Mouse (Mus musculus) heart, embryonic 13.5 days (tissue): ENCODE data around the gene Zfp62. TPM values are rescaled to one million over a fixed set of nuclear protein-coding genes. Genes with fewer than 3 reads are reported as not detected.

Experiments
- ATAC-seq: fragments of 200-750 bp; cut with Nextera tagmentation; 2 replicates; pipeline ENCODE4 v1.8.0; 2017; ENCODE audit warnings: moderate TSS enrichment; ENCODE audit not compliant: insufficient number of reproducible peaks, low FRiP score, low TSS enrichment; ENCODE audit errors: extremely low read depth
- H3K27ac ChIP-seq: fragments of 300-500 bp; sonication (generic); replicated peaks from 2 replicates; pipeline ENCODE4 v1.5.1; 2015; ENCODE audit warnings: moderate library complexity, mild to moderate bottlenecking, inconsistent platforms
- H3K27me3 ChIP-seq: fragments of 300-500 bp; sonication (generic); replicated peaks from 2 replicates; pipeline ENCODE4 v1.6.1; 2015; ENCODE audit warnings: mild to moderate bottlenecking, inconsistent platforms
- H3K36me3 ChIP-seq: fragments of 300-500 bp; sonication (generic); 2 replicates; pipeline ENCODE4 v1.6.1; 2015; ENCODE audit warnings: mild to moderate bottlenecking, inconsistent platforms
- H3K4me1 ChIP-seq: fragments of 300-500 bp; sonication (generic); 2 replicates; pipeline ENCODE4 v1.6.1; 2015; ENCODE audit warnings: inconsistent platforms
- H3K4me2 ChIP-seq: fragments of 300-500 bp; sonication (generic); 2 replicates; pipeline ENCODE4 v1.6.1; 2015; ENCODE audit warnings: inconsistent platforms, mild to moderate bottlenecking, moderate library complexity
- H3K4me3 ChIP-seq: fragments of 300-500 bp; sonication (generic); 2 replicates; pipeline ENCODE4 v1.5.1; 2015; ENCODE audit warnings: moderate library complexity, mild to moderate bottlenecking, inconsistent platforms
- H3K9ac ChIP-seq: fragments of 300-500 bp; sonication (generic); 2 replicates; pipeline ENCODE4 v1.6.1; 2015; ENCODE audit warnings: inconsistent platforms, mild to moderate bottlenecking, moderate library complexity
- H3K9me3 ChIP-seq: fragments of 300-500 bp; sonication (generic); 2 replicates; pipeline ENCODE4 v1.6.1; 2016; ENCODE audit warnings: inconsistent platforms
- WGBS: fragments of 180-500 bp; shearing (Covaris S2); methylation state at CpG from one replicate; pipeline ENCODE4 v1.1.7; 2015; ENCODE audit warnings: mixed read lengths; 5-methylcytosine and 5-hydroxymethylcytosine counted together
- polyA plus RNA-seq: library from polyadenylated mRNA; unstranded; fragments of >200 nt; fragmentation: Nextera tagmentation; extraction: Ambion mirVana; gene quantifications from 2 replicates; pipeline ENCODE4 v1.2.1, GENCODE M21; 2015

The Zfp62 gene
- polyA plus RNA-seq, 1 experiment from 2014 or later: 24.9 TPM

- Histone ChIP-seq H3K4me3 (peak overlapping the region; percentile 69), H3K9me3 (no peaks in the 10 kb centered on the region), H3K27me3 (no peaks in the 10 kb centered on the region), H3K4me1 (peaks cover 81% of the 10 kb centered on the region), H3K27ac (peak overlapping the region; percentile 92), H3K36me3 (peaks cover 32% of the 10 kb centered on the region), H3K9ac (peak overlapping the region; percentile 89), H3K4me2 (peak overlapping the region; percentile 80)
- WGBS: 24% methylated on average over 10 of the region's 10 CpGs
- ATAC-seq: no peak
Measured at GRCm38 (mm10) chr11:49249811-49250421, 46.8 kb downstream of the Zfp62 start.

GRCm38 (mm10) chr11:49250422-49251379 lies 47.6 kb downstream of the Zfp62 start:
- H3K9ac ChIP-seq: peak overlapping the region; percentile 89
- ATAC-seq: peak; percentile 91
- H3K27me3 ChIP-seq: no peaks in the 10 kb centered on the region
- H3K4me3 ChIP-seq: peak overlapping the region; percentile 69
- 2% methylated on average over 43 of the region's 45 CpGs for WGBS
- peaks cover 74% of the 10 kb centered on the region for H3K4me1 ChIP-seq
- H3K4me2 ChIP-seq: peak overlapping the region; percentile 80
- peaks cover 40% of the 10 kb centered on the region for H3K36me3 ChIP-seq
- H3K9me3 ChIP-seq: no peaks in the 10 kb centered on the region
- H3K27ac ChIP-seq: peak overlapping the region; percentile 92

- Histone ChIP-seq H3K4me3 (peak overlapping the region; percentile 69), H3K9me3 (no peaks in the 10 kb centered on the region), H3K4me2 (peak overlapping the region; percentile 80), H3K27ac (peak overlapping the region; percentile 92), H3K4me1 (peaks cover 67% of the 10 kb centered on the region), H3K9ac (peak overlapping the region; percentile 89), H3K36me3 (peaks cover 47% of the 10 kb centered on the region), H3K27me3 (no peaks in the 10 kb centered on the region)
- ATAC-seq: no peak
- 68% methylated on average over 7 of the region's 7 CpGs for WGBS
Measured at GRCm38 (mm10) chr11:49251380-49251761, 48.3 kb downstream of the Zfp62 start.

DNA sequence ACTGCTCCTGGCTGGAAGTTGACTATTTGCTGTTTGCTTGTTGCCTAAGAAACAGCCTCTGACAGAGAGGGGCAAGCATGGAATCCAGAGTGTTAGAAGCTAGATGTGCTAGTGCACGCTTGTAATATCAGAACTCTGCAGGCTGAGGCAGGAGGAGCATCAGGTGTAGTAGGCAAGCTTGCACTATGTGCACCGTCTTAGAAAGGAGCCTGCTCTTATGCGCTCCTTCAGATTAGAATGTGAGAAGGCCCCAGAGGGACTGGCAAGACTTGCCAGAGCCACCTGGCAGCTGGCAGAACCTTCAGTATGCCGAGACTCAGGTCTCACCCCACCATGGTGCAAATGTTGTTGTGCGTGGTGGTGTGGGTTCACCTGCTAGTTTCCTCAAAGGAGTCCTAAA lies 49.0 kb downstream of the Zfp62 start:
- H3K27ac ChIP-seq: no peak overlapping the region
- 83% methylated on average over 5 of the region's 5 CpGs for WGBS
- no peak for ATAC-seq
- H3K4me1 ChIP-seq: peaks cover 60% of the 10 kb centered on the region
- peak overlapping the region; percentile 69 for H3K4me3 ChIP-seq
- peak overlapping the region; percentile 80 for H3K4me2 ChIP-seq
- peaks cover 53% of the 10 kb centered on the region for H3K36me3 ChIP-seq
- no peaks in the 10 kb centered on the region for H3K27me3 ChIP-seq
- peak overlapping the region; percentile 40 for H3K9ac ChIP-seq
- no peaks in the 10 kb centered on the region for H3K9me3 ChIP-seq

GRCm38 (mm10) chr11:49253035-49253434 lies 49.9 kb downstream of the Zfp62 start:
- no peak overlapping the region for H3K4me3 ChIP-seq
- no peak overlapping the region for H3K9ac ChIP-seq
- peaks cover 51% of the 10 kb centered on the region for H3K4me1 ChIP-seq
- no peak overlapping the region for H3K27ac ChIP-seq
- peaks cover 59% of the 10 kb centered on the region for H3K36me3 ChIP-seq
- H3K9me3 ChIP-seq: no peaks in the 10 kb centered on the region
- H3K4me2 ChIP-seq: 0 out of 2 replicates have a peak overlapping the region, but pooled peaks have one; percentile 4
- no peaks in the 10 kb centered on the region for H3K27me3 ChIP-seq
- ATAC-seq: no peak
- WGBS: 91% methylated on average over 6 of the region's 6 CpGs

GRCm38 (mm10) chr11:49259296-49259695 lies 56.2 kb downstream of the Zfp62 start:
- H3K36me3 ChIP-seq: peaks cover 90% of the 10 kb centered on the region
- no peak overlapping the region for H3K27ac ChIP-seq
- H3K4me3 ChIP-seq: no peak overlapping the region
- H3K9me3 ChIP-seq: no peaks in the 10 kb centered on the region
- WGBS: 90% methylated on average over 2 of the region's 2 CpGs
- H3K9ac ChIP-seq: no peak overlapping the region
- no peak for ATAC-seq
- H3K27me3 ChIP-seq: no peaks in the 10 kb centered on the region
- H3K4me1 ChIP-seq: peaks cover 13% of the 10 kb centered on the region
- no peak overlapping the region for H3K4me2 ChIP-seq

DNA sequence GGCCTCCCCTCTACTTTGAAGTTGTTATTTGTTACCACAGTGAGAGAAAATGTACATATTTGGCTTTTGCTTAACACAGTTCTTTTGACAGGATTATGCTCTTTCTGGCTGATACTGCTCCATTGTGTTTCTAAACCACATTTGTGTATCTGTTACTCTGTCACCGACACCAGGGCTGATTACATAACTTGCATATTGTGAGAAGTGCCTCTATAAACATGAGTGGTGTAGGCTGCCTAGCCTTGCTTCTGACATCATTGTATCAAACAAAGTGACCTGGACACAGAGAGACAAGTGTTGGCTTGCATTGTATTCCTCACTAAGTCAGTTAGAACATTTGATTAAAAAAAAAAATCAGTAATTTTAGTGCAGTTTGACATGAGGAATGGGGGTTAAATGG lies 56.7 kb downstream of the Zfp62 start:
- no peak overlapping the region for H3K9ac ChIP-seq
- no peak overlapping the region for H3K4me3 ChIP-seq
- no peak overlapping the region for H3K4me2 ChIP-seq
- no peak overlapping the region for H3K27ac ChIP-seq
- H3K9me3 ChIP-seq: no peaks in the 10 kb centered on the region
- H3K4me1 ChIP-seq: peaks cover 10% of the 10 kb centered on the region
- ATAC-seq: no peak
- 69% methylated on average over 1 of the region's 1 CpGs for WGBS
- peaks cover 90% of the 10 kb centered on the region for H3K36me3 ChIP-seq
- no peaks in the 10 kb centered on the region for H3K27me3 ChIP-seq

DNA sequence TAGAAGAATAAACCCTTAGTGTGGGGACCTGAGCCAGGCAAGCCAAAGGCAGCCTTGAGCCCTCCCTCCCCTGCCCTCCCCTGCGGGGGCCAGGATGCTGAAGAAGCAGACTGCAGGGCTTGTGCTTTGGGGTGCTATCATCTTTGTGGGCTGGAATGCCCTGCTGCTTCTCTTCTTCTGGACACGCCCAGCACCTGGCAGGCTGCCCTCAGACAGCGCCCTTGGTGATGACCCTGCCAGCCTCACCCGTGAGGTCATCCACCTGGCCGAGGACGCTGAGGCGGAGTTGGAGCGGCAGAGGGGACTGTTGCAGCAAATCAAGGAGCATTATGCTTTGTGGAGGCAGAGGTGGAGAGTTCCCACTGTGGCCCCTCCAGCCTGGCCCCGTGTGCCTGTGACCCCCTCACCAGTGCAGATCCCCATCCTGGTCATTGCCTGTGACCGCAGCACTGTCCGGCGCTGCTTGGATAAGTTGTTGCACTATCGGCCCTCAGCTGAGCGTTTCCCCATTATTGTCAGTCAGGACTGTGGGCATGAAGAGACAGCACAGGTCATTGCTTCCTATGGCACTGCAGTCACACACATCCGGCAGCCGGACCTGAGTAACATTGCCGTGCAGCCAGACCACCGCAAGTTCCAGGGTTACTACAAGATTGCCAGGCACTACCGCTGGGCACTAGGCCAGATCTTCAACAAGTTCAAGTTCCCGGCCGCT lies 57.7 kb downstream of the Zfp62 start:
- Histone ChIP-seq H3K27ac (no peak overlapping the region; the same call in 1 of the 2 replicates), H3K9me3 (no peaks in the 10 kb centered on the region), H3K9ac (no peak overlapping the region; the same call in 1 of the 2 replicates)

GRCm38 (mm10) chr11:49261313-49261855 lies 58.3 kb downstream of the Zfp62 start:
- H3K36me3 ChIP-seq: peaks cover 80% of the 10 kb centered on the region

More for the DNA sequence above, 57.7 kb downstream of the Zfp62 start:
- peaks cover 86% of the 10 kb centered on the region for H3K36me3 ChIP-seq
- no peaks in the 10 kb centered on the region for H3K27me3 ChIP-seq
- no peak for ATAC-seq
- H3K4me1 ChIP-seq: peaks cover 9% of the 10 kb centered on the region
- no peak overlapping the region for H3K4me2 ChIP-seq
- H3K4me3 ChIP-seq: no peak overlapping the region
- WGBS: 81% methylated on average over 21 of the region's 21 CpGs

GRCm38 (mm10) chr11:49262286-49262685 lies 59.2 kb downstream of the Zfp62 start:
- Histone ChIP-seq H3K4me3 (no peak overlapping the region), H3K27me3 (no peaks in the 10 kb centered on the region), H3K36me3 (peaks cover 72% of the 10 kb centered on the region), H3K4me2 (no peak overlapping the region), H3K9ac (no peak overlapping the region), H3K4me1 (peaks cover 24% of the 10 kb centered on the region), H3K27ac (no peak overlapping the region), H3K9me3 (no peaks in the 10 kb centered on the region)
- 90% methylated on average over 5 of the region's 5 CpGs for WGBS
- no peak for ATAC-seq

More at GRCm38 (mm10) chr11:49261313-49261855, 58.3 kb downstream of the Zfp62 start:
- Histone ChIP-seq H3K4me1 (peaks cover 15% of the 10 kb centered on the region), H3K4me2 (no peak overlapping the region), H3K9ac (no peak overlapping the region), H3K27me3 (no peaks in the 10 kb centered on the region), H3K4me3 (no peak overlapping the region), H3K27ac (no peak overlapping the region), H3K9me3 (no peaks in the 10 kb centered on the region)
- 91% methylated on average over 14 of the region's 14 CpGs for WGBS
- ATAC-seq: no peak

GRCm38 (mm10) chr11:49263149-49263548 lies 60.1 kb downstream of the Zfp62 start:
- Histone ChIP-seq H3K9me3 (no peaks in the 10 kb centered on the region), H3K9ac (no peak overlapping the region), H3K4me3 (no peak overlapping the region), H3K4me2 (no peak overlapping the region), H3K36me3 (peaks cover 67% of the 10 kb centered on the region), H3K4me1 (peaks cover 32% of the 10 kb centered on the region), H3K27ac (no peak overlapping the region), H3K27me3 (no peaks in the 10 kb centered on the region)
- no peak for ATAC-seq
- WGBS: 85% methylated on average over 6 of the region's 6 CpGs
